Mouse (Mus musculus) embryo, embryonic 9.5 days (tissue): ENCODE data around the gene Pepd.

Experiments
- DNase-seq: peaks from one replicate; pipeline ENCODE4 v3.0.0-alpha.2; 2017; ENCODE audit errors: extremely low spot score

Pepd gene

GRCm38 (mm10) chr7:34983702-34984475 lies 71.7 kb downstream of the Pepd start:
- no peak for DNase-seq

GRCm38 (mm10) chr7:34984526-34985133 lies 72.5 kb downstream of the Pepd start:
- DNase-seq = no peak

DNA sequence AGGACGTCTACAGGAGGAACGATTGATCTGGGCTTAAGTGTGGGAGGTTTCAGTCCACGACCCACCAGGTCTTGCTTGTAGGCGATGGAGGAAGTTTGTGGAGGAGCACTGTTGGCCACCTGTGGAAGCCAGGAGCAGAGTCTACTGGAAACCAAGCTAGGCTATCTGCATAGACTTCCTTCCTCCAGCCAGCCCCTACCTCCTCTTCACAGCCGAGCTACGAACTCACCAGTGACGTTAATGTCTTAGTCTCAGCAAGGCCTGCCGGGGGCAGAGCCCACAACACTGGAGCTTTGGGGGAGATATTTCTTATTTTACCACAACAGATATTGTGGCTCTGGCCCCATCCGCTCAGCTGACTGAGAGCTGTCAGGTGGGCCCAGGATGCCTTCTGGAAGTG lies 73.0 kb downstream of the Pepd start:
- DNase-seq = no peak

DNA sequence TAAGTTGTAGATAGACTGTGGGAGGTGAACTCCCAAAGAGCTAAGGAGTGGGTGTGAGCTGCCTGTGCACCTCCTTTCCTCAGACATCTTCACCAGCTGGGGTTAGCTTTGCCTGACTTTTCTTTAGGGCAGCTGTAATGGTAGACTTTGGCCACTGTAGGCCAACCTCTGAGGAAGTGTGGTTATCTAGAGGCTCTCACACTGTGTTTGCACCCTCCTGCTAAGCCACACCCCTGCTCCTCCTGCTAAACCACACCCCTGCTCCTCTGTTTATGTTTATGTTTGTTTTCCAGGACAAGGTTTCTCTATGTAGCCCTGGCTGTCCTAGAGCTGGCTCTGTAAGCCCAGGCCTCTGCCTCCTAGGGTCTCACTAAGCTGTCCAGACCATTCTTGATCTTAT lies 73.5 kb downstream of the Pepd start:
- DNase-seq = no peak

GRCm38 (mm10) chr7:34986575-34987150 lies 74.5 kb downstream of the Pepd start:
- no peak for DNase-seq

GRCm38 (mm10) chr7:34987258-34987657 lies 75.1 kb downstream of the Pepd start:
- no peak for DNase-seq

- DNase-seq = no peak
Observed at GRCm38 (mm10) chr7:34988488-34988887, 76.3 kb downstream of the Pepd start.

DNA sequence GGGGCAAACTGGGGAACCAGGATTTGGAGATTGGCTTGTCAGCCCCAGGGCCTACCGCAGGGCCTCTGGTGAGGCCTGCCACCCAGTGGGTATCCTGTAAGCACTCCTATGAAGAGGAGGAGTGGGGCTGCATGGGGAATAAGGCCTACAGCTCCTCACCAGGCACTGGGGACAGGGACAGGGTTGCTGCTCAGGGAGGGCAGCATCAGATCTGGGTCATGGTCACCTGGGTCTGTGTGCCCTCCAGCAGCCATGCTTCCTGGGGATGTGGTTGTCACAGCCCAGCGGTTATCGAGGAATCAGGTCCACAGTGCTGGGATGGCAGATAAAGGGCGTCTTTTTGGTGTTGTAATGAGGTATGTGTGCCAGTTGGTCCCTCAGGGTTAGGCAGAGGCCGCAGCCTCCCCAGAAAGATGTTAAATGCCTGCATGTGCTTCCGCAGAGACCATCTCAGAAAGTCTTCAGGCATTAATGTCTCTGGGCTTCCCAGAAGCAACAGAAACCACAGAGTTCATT lies 79.6 kb downstream of the Pepd start:
- DNase-seq = no peak

DNA sequence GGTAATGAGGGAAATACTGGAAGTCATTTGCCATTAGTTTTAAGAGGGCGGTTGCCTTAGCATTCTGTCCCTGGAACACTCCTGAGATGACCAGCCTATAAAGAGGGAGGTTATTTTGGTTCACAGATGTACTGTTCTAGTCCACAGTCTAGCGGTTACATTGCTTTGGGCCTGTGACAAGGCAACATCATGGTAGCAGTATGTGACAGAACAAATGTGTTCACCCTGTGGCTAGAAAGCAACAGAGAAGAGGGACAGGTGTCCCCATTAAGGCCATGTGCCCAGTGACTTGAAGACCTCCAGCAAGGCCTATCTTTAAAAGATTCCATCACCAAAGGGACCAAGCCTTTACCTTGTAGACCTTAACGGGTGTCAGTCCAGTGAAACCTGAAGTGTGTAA lies 80.6 kb downstream of the Pepd start:
- no peak for DNase-seq

DNA sequence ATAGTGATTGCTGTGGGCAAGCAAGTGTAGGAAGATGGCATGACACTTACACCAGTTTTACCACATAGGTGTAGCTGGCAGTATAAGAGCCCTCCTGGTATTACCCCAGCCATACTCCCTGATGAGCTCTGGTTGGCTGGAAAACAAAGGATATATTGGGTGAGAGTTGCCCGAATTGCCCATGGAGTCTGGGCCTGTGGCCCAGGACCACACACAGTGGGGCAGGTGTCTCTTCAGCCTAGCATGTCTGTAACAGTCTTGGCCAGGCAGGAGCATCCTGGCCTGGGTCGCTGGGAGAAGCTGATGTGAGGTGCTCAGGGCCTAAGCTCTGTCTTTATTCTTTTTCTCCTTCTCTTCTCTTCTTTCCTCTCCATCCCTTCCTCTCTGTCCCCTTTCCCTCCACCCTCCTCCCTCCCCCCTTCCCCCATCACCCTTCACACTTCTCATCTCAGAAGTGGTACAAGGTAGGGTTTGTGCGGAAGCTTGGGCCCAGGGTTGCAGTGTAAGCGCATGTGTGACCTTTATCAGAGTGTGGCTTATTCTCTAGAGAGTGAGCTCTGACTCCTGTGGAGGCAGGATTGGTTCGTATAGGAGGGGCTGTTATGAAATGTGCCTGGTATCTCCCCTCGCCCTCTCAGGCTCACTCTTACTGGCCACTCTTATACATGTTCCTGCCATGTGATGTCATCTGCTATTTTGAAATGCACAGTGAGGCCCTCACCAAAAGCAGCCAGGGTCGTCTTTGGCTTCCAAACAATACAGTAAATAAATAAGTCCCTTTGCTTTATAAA lies 83.9 kb downstream of the Pepd start:
- DNase-seq = no peak

- peak; percentile 47 for DNase-seq
Observed at GRCm38 (mm10) chr7:35000839-35001238, 88.7 kb downstream of the Pepd start.

GRCm38 (mm10) chr7:35003171-35003737 lies 91.1 kb downstream of the Pepd start:
- DNase-seq = no peak

DNA sequence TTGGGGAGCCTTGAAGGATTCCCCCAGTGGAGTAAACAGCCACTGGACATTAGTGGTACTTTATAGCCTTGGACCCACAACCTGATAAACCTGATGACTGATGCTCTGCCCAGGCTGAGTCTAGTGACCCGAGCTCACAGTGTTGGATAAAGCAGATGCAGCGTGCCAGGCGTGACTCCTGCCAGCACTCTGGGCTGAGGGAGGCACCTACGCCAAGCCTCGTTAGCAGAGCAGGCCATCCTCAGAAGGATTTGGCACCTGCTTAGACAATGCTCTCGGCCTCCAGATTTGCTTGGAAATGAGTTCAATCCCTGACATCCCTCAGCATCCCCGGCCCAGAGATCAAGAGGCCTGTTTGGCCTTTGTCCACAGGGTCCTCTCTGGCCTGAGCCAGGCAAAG lies 94.5 kb downstream of the Pepd start:
- DNase-seq = no peak

GRCm38 (mm10) chr7:35013228-35013627 lies 101.0 kb downstream of the Pepd start:
- DNase-seq = no peak

DNA sequence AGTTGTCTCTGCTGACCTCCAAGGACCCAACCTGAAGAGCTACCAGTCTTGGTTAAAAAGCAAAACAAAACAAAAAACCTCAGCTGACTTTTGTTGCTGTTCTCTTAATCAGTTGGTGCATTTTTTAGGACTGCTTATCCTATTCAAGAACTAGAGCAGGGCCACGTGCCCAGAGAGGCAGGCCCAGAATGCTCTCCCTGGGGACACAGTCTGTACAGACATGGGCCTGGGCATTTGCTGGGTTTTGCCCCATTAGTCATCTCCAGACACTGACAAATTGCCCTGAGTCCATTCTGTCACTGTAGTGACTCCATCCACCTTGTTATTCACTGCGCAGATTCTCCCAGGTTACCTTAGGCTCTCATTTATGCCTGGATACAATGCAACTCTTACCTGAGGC lies 103.1 kb downstream of the Pepd start:
- DNase-seq = no peak

DNA sequence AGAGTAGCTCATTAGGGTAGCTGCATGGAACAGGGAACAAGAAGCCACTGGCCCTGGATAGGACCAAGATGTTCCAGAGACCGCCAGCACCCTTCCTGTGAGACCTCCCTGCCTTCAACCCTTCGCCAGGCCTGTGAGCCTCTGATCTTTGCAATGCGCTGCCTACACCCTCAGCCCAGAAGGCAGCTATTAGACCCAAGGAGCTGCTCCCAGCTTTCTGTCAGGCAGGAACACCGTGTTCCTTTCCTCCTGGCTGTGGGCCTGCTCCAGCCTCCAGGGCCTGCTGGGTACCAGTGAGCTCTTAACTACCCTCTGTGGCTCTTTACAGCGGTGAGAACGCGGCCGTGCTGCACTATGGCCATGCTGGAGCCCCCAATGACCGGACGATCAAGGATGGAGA lies 109.2 kb downstream of the Pepd start:
- no peak for DNase-seq

DNA sequence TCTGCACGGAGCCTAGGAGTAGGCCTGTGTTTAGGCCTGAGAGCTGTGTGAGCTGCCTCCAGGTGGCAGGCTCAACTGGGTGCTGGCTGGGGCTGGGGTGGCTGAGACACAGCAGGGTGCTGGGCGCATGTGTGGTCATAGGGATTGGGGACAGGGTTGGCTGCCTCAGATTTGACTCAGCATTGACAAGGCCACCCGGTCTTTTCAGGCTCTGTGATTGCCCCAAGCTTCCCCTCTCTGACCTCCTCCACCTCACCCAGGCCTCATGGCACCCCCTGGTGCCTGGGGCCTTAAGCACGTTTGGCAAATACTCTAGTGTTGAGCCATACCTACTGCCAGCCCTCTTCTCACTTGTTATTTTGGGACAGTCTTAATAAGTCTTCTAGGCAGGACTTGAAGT lies 111.1 kb downstream of the Pepd start:
- no peak for DNase-seq

GRCm38 (mm10) chr7:35024426-35024825 lies 112.2 kb downstream of the Pepd start:
- DNase-seq = no peak

GRCm38 (mm10) chr7:35025409-35026275 lies 113.5 kb downstream of the Pepd start:
- peak; percentile 71 for DNase-seq

GRCm38 (mm10) chr7:35026276-35026630 lies 114.1 kb downstream of the Pepd start:
- no peak for DNase-seq

- peak; percentile 47 for DNase-seq
Observed at GRCm38 (mm10) chr7:35026838-35027291, 114.7 kb downstream of the Pepd start.
